Mouse (Mus musculus) liver, adult 2 months (tissue): ENCODE data around the gene Lama2. TPM values are rescaled to one million over a fixed set of nuclear protein-coding genes. Genes with fewer than 3 reads are reported as not detected.

Source experiments
- DNase-seq: peaks from one replicate; pipeline ENCODE4 v3.0.0-alpha.2; 2011; ENCODE audit warnings: low read depth, low spot score; ENCODE audit errors: extremely low read depth
- H3K27ac ChIP-seq: fragments of 200-500 bp; replicated peaks from 2 replicates; pipeline ENCODE4 v1.5.1; 2012; ENCODE audit warnings: low read depth, mild to moderate bottlenecking, control low read depth, inconsistent platforms, low read length; ENCODE audit not compliant: insufficient read depth
- H3K27me3 ChIP-seq: fragments of 200-500 bp; 2 replicates; pipeline ENCODE4 v1.6.1; 2012; ENCODE audit warnings: mild to moderate bottlenecking, moderate library complexity, low read length, inconsistent platforms; ENCODE audit not compliant: control insufficient read depth, insufficient read depth
- H3K36me3 ChIP-seq: fragments of 200-500 bp; 2 replicates; pipeline ENCODE4 v1.6.1; 2012; ENCODE audit warnings: low read length, inconsistent platforms; ENCODE audit not compliant: control insufficient read depth, insufficient read depth
- H3K4me1 ChIP-seq: fragments of 200-500 bp; 2 replicates; pipeline ENCODE4 v1.6.1; 2011; ENCODE audit warnings: low read length; ENCODE audit not compliant: control insufficient read depth, insufficient read depth
- H3K4me3 ChIP-seq: fragments of 200-500 bp; 2 replicates; pipeline ENCODE4 v1.5.1; 2011; ENCODE audit warnings: low read depth, mild to moderate bottlenecking, control low read depth, low read length, moderate library complexity; ENCODE audit not compliant: insufficient read depth
- H3K79me2 ChIP-seq: fragments of 200-500 bp; 2 replicates; pipeline ENCODE4 v1.6.1; 2012; ENCODE audit warnings: inconsistent platforms, mild to moderate bottlenecking, low read length, moderate library complexity; ENCODE audit not compliant: control insufficient read depth, insufficient read depth
- H3K9ac ChIP-seq: fragments of 200-500 bp; 2 replicates; pipeline ENCODE4 v1.6.1; 2012; ENCODE audit warnings: low read depth, mild to moderate bottlenecking, control low read depth, inconsistent platforms, low read length
- CTCF ChIP-seq: fragments of 200-500 bp; IDR thresholded peaks from 2 replicates; pipeline ENCODE4 v1.5.1; 2011; ENCODE audit warnings: low read depth, low read length, control low read depth
- POLR2A ChIP-seq: fragments of 200-500 bp; IDR thresholded peaks from 2 replicates; pipeline ENCODE4 v1.6.1; 2011; ENCODE audit warnings: low read length, control low read depth; ENCODE audit not compliant: insufficient read depth; ENCODE audit errors: extremely low read depth
- WGBS: fragments of 180-500 bp; shearing (Covaris S2); methylation state at CpG from one replicate; pipeline ENCODE4 v1.1.7; 2018; 5-methylcytosine and 5-hydroxymethylcytosine counted together
- polyA plus RNA-seq: library from polyadenylated mRNA; depleted of rRNA; stranded (reverse); fragments of >200 nt; gene quantifications from 2 replicates; pipeline ENCODE4 v1.2.3, GENCODE M21; 2012
- total RNA-seq: library from RNA; depleted of rRNA; stranded (reverse); fragments of >200 nt; gene quantifications from 2 replicates; pipeline ENCODE4 v1.2.3, GENCODE M21; 2014

The Lama2 gene
- total and polyA plus RNA-seq, 2 experiments: 1.1 to 1.9 TPM

- no peak overlapping the region for H3K27ac ChIP-seq
- WGBS: 76% methylated on average over 3 of the region's 3 CpGs
- H3K79me2 ChIP-seq: no peaks in the 10 kb centered on the region
- no peak for DNase-seq
- TF ChIP-seq POLR2A (no peak), CTCF (no peak)
- H3K4me3 ChIP-seq: no peak overlapping the region
- H3K27me3 ChIP-seq: no peaks in the 10 kb centered on the region
- no peak overlapping the region for H3K9ac ChIP-seq
- H3K4me1 ChIP-seq: no peaks in the 10 kb centered on the region
- H3K36me3 ChIP-seq: no peaks in the 10 kb centered on the region
These were observed 110.6 kb downstream of the Lama2 start for GRCm38 (mm10) chr10:27508847-27509459.

GRCm38 (mm10) chr10:27500863-27501262, 118.7 kb downstream of the Lama2 start:
- no peaks in the 10 kb centered on the region for H3K36me3 ChIP-seq
- H3K4me1 ChIP-seq: no peaks in the 10 kb centered on the region
- H3K27me3 ChIP-seq: no peaks in the 10 kb centered on the region; the same call in 1 of the 2 replicates
- TF ChIP-seq CTCF (no peak), POLR2A (no peak)
- H3K9ac ChIP-seq: no peak overlapping the region
- no peak overlapping the region for H3K4me3 ChIP-seq
- whole genome bisulfite sequencing: 91% methylated on average over 3 of the region's 3 CpGs
- no peak overlapping the region for H3K27ac ChIP-seq
- no peaks in the 10 kb centered on the region for H3K79me2 ChIP-seq
- no peak for DNase-seq

- no peak for DNase-seq
- H3K4me1 ChIP-seq: no peaks in the 10 kb centered on the region
- WGBS: 80% methylated on average over 1 of the region's 1 CpGs
- H3K27me3 ChIP-seq: no peaks in the 10 kb centered on the region
- TF ChIP-seq POLR2A (no peak), CTCF (no peak)
- H3K27ac ChIP-seq: no peak overlapping the region
- no peak overlapping the region for H3K9ac ChIP-seq
- no peaks in the 10 kb centered on the region for H3K36me3 ChIP-seq
- H3K4me3 ChIP-seq: no peak overlapping the region
- H3K79me2 ChIP-seq: no peaks in the 10 kb centered on the region
These were observed 131.1 kb downstream of the Lama2 start for GRCm38 (mm10) chr10:27488452-27488851.

- Histone ChIP-seq H3K4me3 (no peak overlapping the region), H3K79me2 (no peaks in the 10 kb centered on the region), H3K4me1 (no peaks in the 10 kb centered on the region), H3K27ac (no peak overlapping the region), H3K36me3 (no peaks in the 10 kb centered on the region), H3K9ac (no peak overlapping the region), H3K27me3 (no peaks in the 10 kb centered on the region)
- TF ChIP-seq CTCF (no peak), POLR2A (no peak)
- WGBS: 81% methylated on average over 1 of the region's 1 CpGs
- DNase-seq: no peak
These were observed 135.5 kb downstream of the Lama2 start for GRCm38 (mm10) chr10:27484041-27484440.

- Histone ChIP-seq H3K9ac (no peak overlapping the region), H3K36me3 (no peaks in the 10 kb centered on the region), H3K4me1 (no peaks in the 10 kb centered on the region), H3K27me3 (no peaks in the 10 kb centered on the region), H3K79me2 (no peaks in the 10 kb centered on the region), H3K4me3 (no peak overlapping the region), H3K27ac (no peak overlapping the region)
- WGBS: 63% methylated on average over 3 of the region's 3 CpGs
- TF ChIP-seq CTCF (no peak), POLR2A (no peak)
- no peak for DNase-seq
These were observed 144.0 kb downstream of the Lama2 start for GRCm38 (mm10) chr10:27475540-27475939.

GRCm38 (mm10) chr10:27468274-27468673, 151.3 kb downstream of the Lama2 start:
- Histone ChIP-seq H3K4me1 (no peaks in the 10 kb centered on the region), H3K4me3 (no peak overlapping the region), H3K36me3 (no peaks in the 10 kb centered on the region), H3K27ac (no peak overlapping the region), H3K27me3 (no peaks in the 10 kb centered on the region), H3K79me2 (no peaks in the 10 kb centered on the region), H3K9ac (no peak overlapping the region)
- TF ChIP-seq CTCF (no peak), POLR2A (no peak)
- DNase-seq: no peak
- 86% methylated on average over 1 of the region's 1 CpGs for WGBS
